ENCODE assay signal across 39 mouse cellular contexts in genomic region chr4:63384262-63384661, GRCm38 (mm10). TPM values are rescaled to one million over a fixed set of nuclear protein-coding genes. Genes with fewer than 3 reads are reported as not detected.
A peak's percentile ranks its signal among the peaks of the same experiment; 100 is the strongest.
DNase-seq lines count a peak whose midpoint lies in the region; ATAC-seq and TF ChIP-seq lines count a peak whose summit lies in the region.
"Had no signal": no experiment of that assay in that cellular context is flagged by ENCODE, and none has a peak within 500 bp of the region (broad histone marks: within the 10 kb centered on the region; RNA-seq: fewer than 3 reads in every experiment).

No protein-coding gene starts in this region.

- H3K27me3 ChIP-seq in liver, embryonic 11.5 days (replicated peaks; ENCODE audit: control insufficient read depth, insufficient read depth, low read length): no peaks in the 10 kb centered on the region
- H3K27me3 ChIP-seq in liver, embryonic 16.5 days (ENCODE audit: control insufficient read depth, insufficient read depth, low read depth, low read length): no peaks in the 10 kb centered on the region
- H3K27me3 ChIP-seq: CH12.LX; embryonic facial prominence, embryonic 13.5 days; forebrain, embryonic 12.5 days; intestine, embryonic 15.5 days; limb, embryonic 15.5 days; lung, embryonic 15.5 days; midbrain, embryonic 12.5 days had no signal

- H3K9ac ChIP-seq in liver, embryonic 11.5 days (ENCODE audit: low read depth, low read length): no peak overlapping the region
- peak overlapping the region; percentile 33; the same call in 1 of the 2 replicates for H3K9ac ChIP-seq in liver, embryonic 16.5 days (ENCODE audit: low read depth, low read length)
- H3K9ac ChIP-seq: embryonic facial prominence, embryonic 13.5 days; forebrain, embryonic 12.5 days; forebrain, postnatal 0 days; intestine, embryonic 15.5 days; limb, embryonic 15.5 days; lung, embryonic 15.5 days; midbrain, embryonic 12.5 days had no signal

- peak; percentile 37; the same call in 1 of the 2 replicates for ATAC-seq in liver, embryonic 11.5 days (replicated peaks; ENCODE audit: low FRiP score)
- peak; percentile 47; the same call in 1 of the 2 replicates for ATAC-seq in liver, embryonic 16.5 days (ENCODE audit: low read depth)
- ATAC-seq in megakaryocyte-erythroid progenitor cell, adult 5-6 weeks (replicated peaks; ENCODE audit: low FRiP score, low TSS enrichment, poor library complexity, severe bottlenecking): no peak
- ATAC-seq: forebrain, postnatal 0 days; hindbrain, embryonic 16.5 days; intestine, embryonic 15.5 days had no signal

- peaks cover 18% of the 10 kb centered on the region for H3K4me1 ChIP-seq in bone marrow, adult 2 months (ENCODE audit: control insufficient read depth, insufficient read depth, low read length)
- peaks cover 17% of the 10 kb centered on the region for H3K4me1 ChIP-seq in liver, embryonic 11.5 days (replicated peaks; ENCODE audit: control insufficient read depth, insufficient read depth, low read length)
- peaks cover 41% of the 10 kb centered on the region for H3K4me1 ChIP-seq in liver, embryonic 16.5 days (ENCODE audit: control insufficient read depth, low read depth, low read length)
- H3K4me1 ChIP-seq: intestine, embryonic 15.5 days; lung, embryonic 15.5 days had no signal

- H3K9me3 ChIP-seq in liver, embryonic 11.5 days (ENCODE audit: control insufficient read depth, low read length): no peaks in the 10 kb centered on the region
- no peaks in the 10 kb centered on the region for H3K9me3 ChIP-seq in liver, embryonic 16.5 days (replicated peaks; ENCODE audit: control insufficient read depth, low read length)
- H3K9me3 ChIP-seq: embryonic facial prominence, embryonic 13.5 days; forebrain, embryonic 12.5 days; intestine, embryonic 15.5 days; limb, embryonic 10.5 days; limb, embryonic 15.5 days; lung, embryonic 15.5 days; midbrain, embryonic 12.5 days had no signal

- WGBS in bone marrow, adult 2 months: 77% methylated on average over 4 of the region's 4 CpGs
- WGBS in liver, embryonic 11.5 days: 79% methylated on average over 4 of the region's 4 CpGs
- 70% methylated on average over 4 of the region's 4 CpGs for WGBS in liver, embryonic 16.5 days (ENCODE audit: insufficient replicate concordance)

- intact Hi-C loops in heart, postnatal 36 days (cut with DNase I): no loop called here

- H3K27ac ChIP-seq in bone marrow, adult 2 months (ENCODE audit: control insufficient read depth, insufficient read depth, low read depth, low read length, poor library complexity): peak overlapping the region; percentile 38
- no peak overlapping the region for H3K27ac ChIP-seq in liver, embryonic 11.5 days (ENCODE audit: low read depth, low read length)
- peak overlapping the region; percentile 85 for H3K27ac ChIP-seq in liver, embryonic 16.5 days (ENCODE audit: low read length)
- H3K27ac ChIP-seq: embryonic facial prominence, embryonic 13.5 days; forebrain, embryonic 12.5 days; intestine, embryonic 15.5 days; limb, embryonic 10.5 days; limb, embryonic 15.5 days; lung, embryonic 15.5 days; midbrain, embryonic 12.5 days had no signal

- no peak for TF ChIP-seq CTCF in bone marrow, adult 2 months (IDR thresholded peaks at IDR 0.05; ENCODE audit: control insufficient read depth, insufficient read depth, low read length)

- no peak overlapping the region for H3K4me3 ChIP-seq in bone marrow, adult 2 months (replicated peaks; ENCODE audit: control insufficient read depth, low read depth, low read length)
- no peak overlapping the region for H3K4me3 ChIP-seq in liver, embryonic 11.5 days (ENCODE audit: low read depth, low read length)
- no peak overlapping the region for H3K4me3 ChIP-seq in liver, embryonic 16.5 days (ENCODE audit: low read depth, low read length)
- H3K4me3 ChIP-seq: embryonic facial prominence, embryonic 13.5 days; erythroblast, embryonic 14.5 days; forebrain, embryonic 12.5 days; intestine, embryonic 15.5 days; limb, embryonic 10.5 days; limb, embryonic 15.5 days; lung, embryonic 15.5 days; midbrain, embryonic 12.5 days had no signal

- no peak for TF ChIP-seq POLR2A in bone marrow, adult 2 months (IDR thresholded peaks at IDR 0.05; ENCODE audit: borderline replicate concordance, control insufficient read depth, low read depth, low read length)

- H3K4me2 ChIP-seq in liver, embryonic 11.5 days: no peak overlapping the region
- no peak overlapping the region for H3K4me2 ChIP-seq in liver, embryonic 16.5 days (ENCODE audit: low read depth, low read length)
- H3K4me2 ChIP-seq: embryonic facial prominence, embryonic 13.5 days; forebrain, embryonic 12.5 days; intestine, embryonic 15.5 days; limb, embryonic 15.5 days; lung, embryonic 15.5 days; midbrain, embryonic 12.5 days had no signal

- peak; percentile 43 for DNase-seq in CD4-positive helper T cell, adult 2 months (ENCODE audit: low read depth, low spot score)
- DNase-seq in liver, embryonic 11.5 days (ENCODE audit: low spot score): no peak
- no peak for DNase-seq in gastrocnemius, adult 18-20 months (ENCODE audit: low spot score)
- no peak for DNase-seq in retina, embryonic 14.5 days (ENCODE audit: low spot score)
- no peak for DNase-seq in heart, postnatal 36 days
- DNase-seq: adrenal gland, postnatal 14 days; cerebellum, adult 11-12 months; cerebellum, adult 9-11 months; forebrain, postnatal 0 days; gastrocnemius, postnatal 10 days; heart, postnatal 14 days; kidney, adult 2 months; kidney, postnatal 36 days; layer of hippocampus, postnatal 36 days; thymus, postnatal 25 days had no signal

- H3K36me3 ChIP-seq in liver, embryonic 11.5 days (ENCODE audit: control insufficient read depth, insufficient read depth, low read length): peaks cover 13% of the 10 kb centered on the region
- H3K36me3 ChIP-seq in liver, embryonic 16.5 days (ENCODE audit: control insufficient read depth, insufficient read depth): peaks cover 8% of the 10 kb centered on the region; the same call in 1 of the 2 replicates

RNA-seq across cellular contexts. Expression of gene Akna, which starts 18.9 kb away (rescaled TPM):
- polyA plus RNA-seq in bone marrow, adult 2 months (2011; ENCODE audit: insufficient read depth, insufficient read length, low replicate concordance, missing spikeins): 34.5 and 61.0 TPM in 2 replicates
- 8.8 and 8.9 TPM in 2 replicates for polyA plus RNA-seq in liver, embryonic 11.5 days (2014; fragmentation: Nextera tagmentation; extraction: Ambion mirVana)
- 5.1 and 6.1 TPM in 2 replicates for polyA plus RNA-seq in liver, embryonic 16.5 days (2015; fragmentation: Nextera tagmentation; extraction: Ambion mirVana)
- total RNA-seq in megakaryocyte-erythroid progenitor cell, adult 5-6 weeks (2014; fragmentation: Nextera tagmentation): 29.6 and 30.1 TPM in 2 replicates
- total RNA-seq in megakaryocyte-erythroid progenitor cell, adult 5-6 weeks (2017): 3.0 and 5.7 TPM in 2 replicates
- 1 to 10 TPM in 1 of 2 experiments, under 1 TPM in 1; 0.82 to 1.5 TPM for total RNA-seq in gastrocnemius, adult 18-20 months (2021)
- total RNA-seq in heart, postnatal 36 days (2021): 1 to 10 TPM; 3.6 to 4.0 TPM

RNA-seq across cellular contexts. Expression of gene Orm2, which starts 22.0 kb away (rescaled TPM):
- polyA plus RNA-seq in bone marrow, adult 2 months (2011; ENCODE audit: insufficient read depth, insufficient read length, low replicate concordance, missing spikeins): not detected in 2 replicates
- not detected in 2 replicates for polyA plus RNA-seq in liver, embryonic 11.5 days (2014; fragmentation: Nextera tagmentation; extraction: Ambion mirVana)
- polyA plus RNA-seq in liver, embryonic 16.5 days (2015; fragmentation: Nextera tagmentation; extraction: Ambion mirVana): not detected in 2 replicates
- not detected in 2 replicates for total RNA-seq in megakaryocyte-erythroid progenitor cell, adult 5-6 weeks (2014; fragmentation: Nextera tagmentation)
- not detected in 2 replicates for total RNA-seq in megakaryocyte-erythroid progenitor cell, adult 5-6 weeks (2017)
- total RNA-seq in gastrocnemius, adult 18-20 months (2021): under 1 TPM in 1 of 2 experiments, not detected in 1; 0.47 TPM
- total RNA-seq in heart, postnatal 36 days (2021): not detected
- total RNA-seq: CH12.LX; common myeloid progenitor, adult 5-6 weeks; ES-E14; forebrain, postnatal 0 days; granulocyte monocyte progenitor cell, adult 5-6 weeks; layer of hippocampus, adult 8-10 months; layer of hippocampus, postnatal 36 days; megakaryocyte, adult 5-6 weeks had no signal
- polyA plus RNA-seq: embryonic facial prominence, embryonic 13.5 days; erythroblast, embryonic 14.5 days; forebrain, embryonic 12.5 days; forebrain, postnatal 0 days; heart, embryonic 14.5 days; hindbrain, embryonic 11.5 days; hindbrain, embryonic 16.5 days; intestine, embryonic 15.5 days; kidney, adult 2 months; kidney, embryonic 16.5 days; limb, embryonic 10.5 days; lung, embryonic 15.5 days; midbrain, embryonic 12.5 days; neural tube, embryonic 14.5 days; stomach, embryonic 14.5 days; testis, adult 2 months had no signal

RNA-seq across cellular contexts. Expression of gene Orm3, which starts 28.3 kb away (rescaled TPM):
- not detected in 2 replicates for polyA plus RNA-seq in bone marrow, adult 2 months (2011; ENCODE audit: insufficient read depth, insufficient read length, low replicate concordance, missing spikeins)
- not detected in 2 replicates for polyA plus RNA-seq in liver, embryonic 11.5 days (2014; fragmentation: Nextera tagmentation; extraction: Ambion mirVana)
- not detected in 2 replicates for polyA plus RNA-seq in liver, embryonic 16.5 days (2015; fragmentation: Nextera tagmentation; extraction: Ambion mirVana)
- total RNA-seq in megakaryocyte-erythroid progenitor cell, adult 5-6 weeks (2014; fragmentation: Nextera tagmentation): not detected in 2 replicates
- total RNA-seq in megakaryocyte-erythroid progenitor cell, adult 5-6 weeks (2017): not detected in 2 replicates
- not detected for total RNA-seq in gastrocnemius, adult 18-20 months (2021)
- total RNA-seq in heart, postnatal 36 days (2021): 1 to 10 TPM; 2.0 to 2.1 TPM
- total RNA-seq: CH12.LX; common myeloid progenitor, adult 5-6 weeks; ES-E14; forebrain, postnatal 0 days; gastrocnemius, postnatal 10 days; granulocyte monocyte progenitor cell, adult 5-6 weeks; layer of hippocampus, adult 8-10 months; layer of hippocampus, postnatal 36 days; megakaryocyte, adult 5-6 weeks had no signal
- polyA plus RNA-seq: embryonic facial prominence, embryonic 13.5 days; erythroblast, embryonic 14.5 days; forebrain, embryonic 12.5 days; forebrain, postnatal 0 days; heart, embryonic 14.5 days; hindbrain, embryonic 11.5 days; hindbrain, embryonic 16.5 days; intestine, embryonic 15.5 days; kidney, embryonic 16.5 days; limb, embryonic 10.5 days; limb, embryonic 15.5 days; lung, embryonic 15.5 days; midbrain, embryonic 12.5 days; neural tube, embryonic 14.5 days; stomach, embryonic 14.5 days; testis, adult 2 months had no signal

RNA-seq across cellular contexts. Expression of gene Orm1, which starts 39.9 kb away (rescaled TPM):
- 13.2 and 43.2 TPM in 2 replicates for polyA plus RNA-seq in bone marrow, adult 2 months (2011; ENCODE audit: insufficient read depth, insufficient read length, low replicate concordance, missing spikeins)
- polyA plus RNA-seq in liver, embryonic 11.5 days (2014; fragmentation: Nextera tagmentation; extraction: Ambion mirVana): not detected in 2 replicates
- polyA plus RNA-seq in liver, embryonic 16.5 days (2015; fragmentation: Nextera tagmentation; extraction: Ambion mirVana): 1.0 and 1.1 TPM in 2 replicates
- total RNA-seq in megakaryocyte-erythroid progenitor cell, adult 5-6 weeks (2014; fragmentation: Nextera tagmentation): not detected in 2 replicates
- total RNA-seq in megakaryocyte-erythroid progenitor cell, adult 5-6 weeks (2017): 5.1 TPM in 1 of 2 replicates, not detected in the other
- 1 to 10 TPM in 1 of 2 experiments, under 1 TPM in 1; 0.62 to 5.0 TPM for total RNA-seq in gastrocnemius, adult 18-20 months (2021)
- total RNA-seq in heart, postnatal 36 days (2021): 1 to 10 TPM in 1 of 2 experiments, not detected in 1; 1.5 TPM
- total RNA-seq: CH12.LX; ES-E14; forebrain, postnatal 0 days; layer of hippocampus, adult 8-10 months; layer of hippocampus, postnatal 36 days had no signal
- polyA plus RNA-seq: embryonic facial prominence, embryonic 13.5 days; erythroblast, embryonic 14.5 days; forebrain, embryonic 12.5 days; forebrain, postnatal 0 days; heart, embryonic 14.5 days; hindbrain, embryonic 11.5 days; hindbrain, embryonic 16.5 days; intestine, embryonic 15.5 days; kidney, embryonic 16.5 days; limb, embryonic 10.5 days; lung, embryonic 15.5 days; midbrain, embryonic 12.5 days; neural tube, embryonic 14.5 days; stomach, embryonic 14.5 days; testis, adult 2 months had no signal
